Mouse (Mus musculus): ENCODE measurements around the gene Abca12.

GRCm38 (mm10) chr1:71304588-71304987 is 110.1 kb downstream of the Abca12 start:
- no peak for TF ChIP-seq CTCF (IDR thresholded peaks at IDR 0.05)
- no peak for TF ChIP-seq EP300 (IDR thresholded peaks at IDR 0.05)
